19 mouse cellular contexts compared by ENCODE assay signal in genomic region chr10:107116709-107117267, GRCm38 (mm10). TPM values are rescaled to one million over a fixed set of nuclear protein-coding genes. Genes with fewer than 3 reads are reported as not detected.
DNase-seq lines count a peak whose midpoint lies in the region; ATAC-seq and TF ChIP-seq lines count a peak whose summit lies in the region.
"Had no signal": no experiment of that assay in that cellular context is flagged by ENCODE, and none has a peak within 500 bp of the region (broad histone marks: within the 10 kb centered on the region; RNA-seq: fewer than 3 reads in every experiment).

No protein-coding gene starts in this region.

- H3K36me3 ChIP-seq in heart, embryonic 12.5 days, result no peaks in the 10 kb centered on the region
- no peaks in the 10 kb centered on the region for H3K36me3 ChIP-seq in liver, adult 2 months (ENCODE audit: control insufficient read depth, insufficient read depth, low read length)
- no peaks in the 10 kb centered on the region for H3K36me3 ChIP-seq in liver, embryonic 12.5 days
- H3K36me3 ChIP-seq in midbrain, embryonic 13.5 days, result no peaks in the 10 kb centered on the region
- H3K36me3 ChIP-seq: embryonic facial prominence, embryonic 10.5 days; hindbrain, embryonic 10.5 days; limb, embryonic 10.5 days; lung, embryonic 15.5 days had no signal

- WGBS in heart, embryonic 12.5 days, result 62% methylated on average over 4 of the region's 4 CpGs
- WGBS in liver, adult 2 months, result 20% methylated on average over 4 of the region's 4 CpGs
- WGBS in liver, embryonic 12.5 days (ENCODE audit: insufficient replicate concordance), result 62% methylated on average over 4 of the region's 4 CpGs
- WGBS in midbrain, embryonic 13.5 days, result 67% methylated on average over 4 of the region's 4 CpGs

- TF ChIP-seq CTCF in liver, adult 2 months (IDR thresholded peaks at IDR 0.05; ENCODE audit: low read depth, low read length), result no peak

- ATAC-seq in heart, embryonic 12.5 days (ENCODE audit: insufficient number of reproducible peaks, low FRiP score), result no peak
- no peak for ATAC-seq in liver, embryonic 12.5 days
- ATAC-seq in midbrain, embryonic 13.5 days, result no peak

- no peak overlapping the region for H3K27ac ChIP-seq in heart, embryonic 12.5 days (ENCODE audit: poor library complexity, severe bottlenecking)
- H3K27ac ChIP-seq in liver, adult 2 months (replicated peaks; ENCODE audit: insufficient read depth, low read depth, low read length), result peak overlapping the region; percentile 52
- H3K27ac ChIP-seq in liver, embryonic 12.5 days, result no peak overlapping the region
- H3K27ac ChIP-seq in midbrain, embryonic 13.5 days, result no peak overlapping the region
- H3K27ac ChIP-seq: embryonic facial prominence, embryonic 10.5 days; forebrain, embryonic 13.5 days; hindbrain, embryonic 10.5 days; limb, embryonic 10.5 days; lung, embryonic 15.5 days had no signal

- no peak overlapping the region for H3K4me3 ChIP-seq in heart, embryonic 12.5 days
- no peak overlapping the region for H3K4me3 ChIP-seq in liver, adult 2 months (ENCODE audit: insufficient read depth, low read depth, low read length)
- no peak overlapping the region for H3K4me3 ChIP-seq in liver, embryonic 12.5 days
- no peak overlapping the region for H3K4me3 ChIP-seq in midbrain, embryonic 13.5 days (replicated peaks)
- H3K4me3 ChIP-seq: embryonic facial prominence, embryonic 10.5 days; forebrain, embryonic 13.5 days; hindbrain, embryonic 10.5 days; limb, embryonic 10.5 days; lung, embryonic 15.5 days had no signal

- TF ChIP-seq POLR2A in liver, adult 2 months (IDR thresholded peaks at IDR 0.05; ENCODE audit: extremely low read depth, insufficient read depth, low read length), result no peak

- H3K9ac ChIP-seq in heart, embryonic 12.5 days, result no peak overlapping the region
- no peak overlapping the region for H3K9ac ChIP-seq in liver, adult 2 months (ENCODE audit: low read depth, low read length)
- no peak overlapping the region for H3K9ac ChIP-seq in liver, embryonic 12.5 days
- no peak overlapping the region for H3K9ac ChIP-seq in midbrain, embryonic 13.5 days (replicated peaks)
- H3K9ac ChIP-seq: forebrain, embryonic 13.5 days; lung, embryonic 15.5 days had no signal

- no peaks in the 10 kb centered on the region for H3K4me1 ChIP-seq in heart, embryonic 12.5 days (replicated peaks)
- H3K4me1 ChIP-seq in liver, adult 2 months (ENCODE audit: control insufficient read depth, insufficient read depth, low read length), result peaks cover 13% of the 10 kb centered on the region; the same call in 1 of the 2 replicates
- H3K4me1 ChIP-seq in liver, embryonic 12.5 days, result no peaks in the 10 kb centered on the region
- H3K4me1 ChIP-seq in midbrain, embryonic 13.5 days (replicated peaks), result no peaks in the 10 kb centered on the region
- H3K4me1 ChIP-seq: hindbrain, embryonic 10.5 days; limb, embryonic 10.5 days had no signal

- H3K79me2 ChIP-seq in liver, adult 2 months (ENCODE audit: control insufficient read depth, insufficient read depth, low read length), result peaks cover 2% of the 10 kb centered on the region; the same call in 1 of the 2 replicates

- H3K9me3 ChIP-seq in heart, embryonic 12.5 days (replicated peaks), result no peaks in the 10 kb centered on the region
- H3K9me3 ChIP-seq in liver, embryonic 12.5 days (replicated peaks), result no peaks in the 10 kb centered on the region
- no peaks in the 10 kb centered on the region for H3K9me3 ChIP-seq in midbrain, embryonic 13.5 days
- H3K9me3 ChIP-seq: embryonic facial prominence, embryonic 10.5 days; forebrain, embryonic 13.5 days; hindbrain, embryonic 10.5 days; limb, embryonic 10.5 days; lung, embryonic 15.5 days had no signal

- H3K4me2 ChIP-seq in heart, embryonic 12.5 days, result no peak overlapping the region
- H3K4me2 ChIP-seq in liver, embryonic 12.5 days, result no peak overlapping the region
- no peak overlapping the region for H3K4me2 ChIP-seq in midbrain, embryonic 13.5 days (replicated peaks)
- H3K4me2 ChIP-seq: forebrain, embryonic 13.5 days; liver, embryonic 11.5 days; lung, embryonic 15.5 days had no signal

- no peaks in the 10 kb centered on the region for H3K27me3 ChIP-seq in heart, embryonic 12.5 days (replicated peaks)
- H3K27me3 ChIP-seq in liver, adult 2 months (ENCODE audit: control insufficient read depth, insufficient read depth, low read length), result no peaks in the 10 kb centered on the region
- H3K27me3 ChIP-seq in liver, embryonic 12.5 days (replicated peaks), result no peaks in the 10 kb centered on the region
- no peaks in the 10 kb centered on the region for H3K27me3 ChIP-seq in midbrain, embryonic 13.5 days
- H3K27me3 ChIP-seq: forebrain, embryonic 13.5 days; lung, embryonic 15.5 days; Patski had no signal

- peak; percentile 34 to 49 for DNase-seq in heart, adult 18-20 months
- DNase-seq in liver, adult 2 months (ENCODE audit: extremely low read depth, low read depth, low spot score), result peak; percentile 91
- peak; percentile 30 for DNase-seq in fat pad, adult 2 months (ENCODE audit: extremely low read depth, low read depth, low spot score)
- DNase-seq in lung, postnatal 25 days (ENCODE audit: low spot score), result peak; percentile 46
- DNase-seq: cerebellum, adult 9-10 months; kidney, adult 18-20 months; right cerebral cortex, postnatal 25 days had no signal

RNA-seq across cellular contexts. Expression of gene Acss3, which starts 6.7 kb away (rescaled TPM):
- 1 to 10 TPM; 2.7 to 8.1 TPM for total RNA-seq in heart, adult 18-20 months (2021)
- 1.7 TPM in 2 replicates for polyA plus RNA-seq in heart, embryonic 12.5 days (2016; fragmentation: Nextera tagmentation; extraction: Ambion mirVana)
- total RNA-seq in liver, adult 2 months (2014; rRNA removed), result 48.5 and 87.9 TPM in 2 replicates
- polyA plus RNA-seq in liver, adult 2 months (2012; rRNA removed), result 10.0 and 18.6 TPM in 2 replicates
- 0.31 and 0.33 TPM in 2 replicates for polyA plus RNA-seq in liver, embryonic 12.5 days (2016; fragmentation: Nextera tagmentation; extraction: Ambion mirVana)
- 0.66 and 0.78 TPM in 2 replicates for polyA plus RNA-seq in midbrain, embryonic 13.5 days (2015; fragmentation: Nextera tagmentation; extraction: Ambion mirVana)
- total RNA-seq: common myeloid progenitor, adult 5-6 weeks; neutrophil, adult 5-6 weeks had no signal

Comparison
In these comparisons a context has a peak if more than half of its experiments do, and no peak if none do; other contexts are left out.
1. DNase-seq: peak in every context shown above with its lines; median percentile 91 in liver, adult 2 months; 46 in lung, postnatal 25 days; 42 in heart, adult 18-20 months; 30 in fat pad, adult 2 months.